In the genomic region with DNA sequence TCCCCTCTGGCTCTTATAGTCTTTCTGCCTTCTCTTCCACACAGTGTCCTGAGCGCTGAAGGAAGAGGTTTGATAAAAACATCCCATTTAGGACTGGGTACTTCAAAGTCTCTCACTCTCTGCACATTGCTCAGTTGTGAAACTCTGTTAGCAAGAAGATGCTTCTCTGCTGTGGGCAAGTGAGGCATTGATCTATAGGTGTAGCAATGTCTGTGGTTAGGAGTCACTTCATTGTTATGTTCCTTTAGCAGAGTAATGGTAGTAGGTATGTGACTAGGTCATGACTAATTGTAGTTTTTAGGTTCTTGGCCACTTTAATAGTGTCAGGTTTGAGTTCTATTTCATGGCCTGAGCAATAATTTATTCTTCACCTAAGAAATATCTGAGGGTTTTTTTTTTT, we compare ENCODE assay signal across 35 mouse cellular contexts. TPM values are rescaled to one million over a fixed set of nuclear protein-coding genes. Genes with fewer than 3 reads are reported as not detected.
"Had no signal": no experiment of that assay in that cellular context is flagged by ENCODE, and none has a peak within 500 bp of the region (broad histone marks: within the 10 kb centered on the region; RNA-seq: fewer than 3 reads in every experiment).

No protein-coding gene starts in this region.

- H3K27ac ChIP-seq: gastrocnemius, adult 2 months; heart, adult 2 months; heart, embryonic 13.5 days; heart, embryonic 15.5 days; hindbrain, embryonic 12.5 days; hindbrain, embryonic 15.5 days; hindbrain, postnatal 0 days; kidney, embryonic 15.5 days; kidney, postnatal 0 days; limb, embryonic 13.5 days; limb, embryonic 15.5 days; liver, embryonic 12.5 days; liver, embryonic 14.5 days had no signal

- DNase-seq: gastrocnemius, adult 2 months; gastrocnemius, postnatal 10 days; gastrocnemius, postnatal 25 days; heart, adult 11 months; heart, adult 2 months; heart, postnatal 14 days; heart, postnatal 36 days; kidney, adult 11 months; kidney, adult 2 months; kidney, adult 9 months; kidney, postnatal 14 days; kidney, postnatal 36 days; layer of hippocampus, adult 9-11 months; layer of hippocampus, postnatal 36 days; left cerebral cortex, postnatal 4 days had no signal

- ATAC-seq: hindbrain, postnatal 0 days; intestine, embryonic 16.5 days; liver, embryonic 12.5 days had no signal

- H3K4me3 ChIP-seq: gastrocnemius, adult 2 months; heart, adult 2 months; heart, embryonic 13.5 days; heart, embryonic 15.5 days; hindbrain, embryonic 12.5 days; hindbrain, embryonic 15.5 days; kidney, embryonic 15.5 days; limb, embryonic 13.5 days; limb, embryonic 15.5 days; liver, embryonic 12.5 days had no signal

- H3K9me3 ChIP-seq: heart, embryonic 13.5 days; heart, embryonic 15.5 days; hindbrain, embryonic 12.5 days; hindbrain, embryonic 15.5 days; kidney, embryonic 15.5 days; limb, embryonic 13.5 days; limb, embryonic 15.5 days; liver, embryonic 12.5 days had no signal

- H3K36me3 ChIP-seq: heart, embryonic 13.5 days; heart, embryonic 15.5 days; hindbrain, embryonic 12.5 days; hindbrain, embryonic 15.5 days; kidney, embryonic 15.5 days; limb, embryonic 13.5 days; limb, embryonic 15.5 days; liver, embryonic 12.5 days had no signal

- H3K4me1 ChIP-seq: hindbrain, embryonic 12.5 days; hindbrain, embryonic 15.5 days; liver, embryonic 12.5 days had no signal

- H3K4me2 ChIP-seq: heart, embryonic 11.5 days; heart, embryonic 13.5 days; heart, embryonic 15.5 days; hindbrain, embryonic 12.5 days; hindbrain, embryonic 15.5 days; kidney, embryonic 15.5 days; limb, embryonic 13.5 days; limb, embryonic 15.5 days; liver, embryonic 12.5 days had no signal

- H3K9ac ChIP-seq: heart, embryonic 13.5 days; heart, embryonic 15.5 days; hindbrain, embryonic 12.5 days; hindbrain, embryonic 15.5 days; kidney, embryonic 15.5 days; limb, embryonic 13.5 days; limb, embryonic 15.5 days; liver, embryonic 12.5 days; liver, embryonic 14.5 days had no signal

RNA-seq across cellular contexts. Expression of gene Cdkn2a, which starts 7.7 kb away (rescaled TPM):
- total RNA-seq: gastrocnemius, adult 2 months; gastrocnemius, postnatal 25 days; gastrocnemius, postnatal 4 days; heart, adult 2 months; heart, postnatal 36 days; hematopoietic stem cell, adult 5-6 weeks; hindbrain, postnatal 0 days; layer of hippocampus, postnatal 36 days; left cerebral cortex, postnatal 25 days had no signal
- polyA plus RNA-seq: heart, embryonic 11.5 days; heart, embryonic 13.5 days; heart, embryonic 15.5 days; heart, postnatal 0 days; hindbrain, embryonic 12.5 days; hindbrain, embryonic 15.5 days; hindbrain, postnatal 0 days; intestine, embryonic 14.5 days; intestine, embryonic 16.5 days; kidney, embryonic 15.5 days; kidney, postnatal 0 days; limb, embryonic 11.5 days; limb, embryonic 13.5 days; limb, embryonic 15.5 days; liver, embryonic 12.5 days; liver, embryonic 14.5 days; liver, embryonic 16.5 days had no signal

RNA-seq across cellular contexts. Expression of gene Cdkn2b, which starts 8.7 kb away (rescaled TPM):
- total RNA-seq: hematopoietic stem cell, adult 5-6 weeks had no signal
